Mouse (Mus musculus) heart, adult 2 months (tissue): ENCODE measurements around the gene Palm. TPM values are rescaled to one million over a fixed set of nuclear protein-coding genes. Genes with fewer than 3 reads are reported as not detected.

ENCODE experiments used
- DNase-seq, 2 experiments: peaks; one replicate each; pipeline ENCODE4 v3.0.0; 2021
- H3K27ac ChIP-seq: fragments of 200-600 bp; 2 replicates; pipeline ENCODE4 v1.8.1; 2022
- H3K27me3 ChIP-seq: fragments of 200-500 bp; 2 replicates; pipeline ENCODE4 v1.6.1; 2012; ENCODE audit warnings: mild to moderate bottlenecking, low read length, inconsistent platforms, mixed read lengths; ENCODE audit not compliant: control insufficient read depth, insufficient read depth
- H3K36me3 ChIP-seq: fragments of 200-500 bp; 2 replicates; pipeline ENCODE4 v1.6.1; 2012; ENCODE audit warnings: low read length, inconsistent platforms; ENCODE audit not compliant: control insufficient read depth, insufficient read depth
- H3K4me1 ChIP-seq: fragments of 200-500 bp; 2 replicates; pipeline ENCODE4 v1.6.1; 2011; ENCODE audit warnings: low read length; ENCODE audit not compliant: control insufficient read depth, insufficient read depth
- H3K4me3 ChIP-seq: fragments of 200-600 bp; 2 replicates; pipeline ENCODE4 v1.8.1; 2022
- H3K79me2 ChIP-seq: fragments of 200-500 bp; replicated peaks from 2 replicates; pipeline ENCODE4 v1.6.1; 2012; ENCODE audit warnings: mild to moderate bottlenecking, inconsistent platforms, low read length, moderate library complexity, mixed read lengths; ENCODE audit not compliant: control insufficient read depth, insufficient read depth
- H3K9ac ChIP-seq: fragments of 200-500 bp; 2 replicates; pipeline ENCODE4 v1.6.1; 2012; ENCODE audit warnings: low read depth, mild to moderate bottlenecking, control low read depth, inconsistent platforms, low read length, mixed read lengths
- CTCF ChIP-seq: fragments of 200-600 bp; IDR thresholded peaks from 2 replicates; pipeline ENCODE4 v1.8.1; 2022; ENCODE audit warnings: antibody characterized with exemption, mild to moderate bottlenecking, moderate library complexity
- EP300 ChIP-seq: fragments of 200-500 bp; IDR thresholded peaks from 2 replicates; pipeline ENCODE4 v1.6.1; 2011; ENCODE audit warnings: low read depth, low read length, control low read depth; ENCODE audit not compliant: insufficient read depth
- POLR2A ChIP-seq: fragments of 200-500 bp; IDR thresholded peaks from 2 replicates; pipeline ENCODE4 v1.6.1; 2011; ENCODE audit warnings: mild to moderate bottlenecking, low read depth, low read length, control low read depth; ENCODE audit not compliant: insufficient read depth
- WGBS: fragments of 180-500 bp; shearing (Covaris S2); methylation state at CpG from one replicate; pipeline ENCODE4 v1.1.7; 2018; 5-methylcytosine and 5-hydroxymethylcytosine counted together
- intact Hi-C: fragments of 180-260 bp; cut with DNase I; formaldehyde crosslinking; loops from one replicate; pipeline ENCODE4 v1.15.1; 2025
- polyA plus RNA-seq: library from polyadenylated mRNA; depleted of rRNA; stranded (reverse); fragments of >200 nt; gene quantifications from 2 replicates; pipeline ENCODE4 v1.2.3, GENCODE M21; 2012
- total RNA-seq, 2 experiments: library from RNA; stranded (reverse); gene quantifications; 2 replicates each; pipeline ENCODE4 v1.2.3; 2021

Gene Palm
- total and polyA plus RNA-seq, 3 experiments: 31.4 to 55.6 (median 51.4) TPM

GRCm38 (mm10) chr10:79822372-79822771 lies 29.0 kb downstream of the Palm start:
- intact Hi-C loops: no loop called here
- WGBS: 52% methylated on average over 17 of the region's 17 CpGs
- Histone ChIP-seq H3K4me3 (no peak overlapping the region), H3K79me2 (no peaks in the 10 kb centered on the region), H3K4me1 (peaks cover 5% of the 10 kb centered on the region), H3K36me3 (no peaks in the 10 kb centered on the region), H3K9ac (no peak overlapping the region; the same call in 1 of the 2 replicates), H3K27me3 (no peaks in the 10 kb centered on the region), H3K27ac (no peak overlapping the region)
- DNase-seq: no peak
- TF ChIP-seq CTCF: no peak
- no peak for TF ChIP-seq POLR2A
- TF ChIP-seq EP300: no peak

DNA sequence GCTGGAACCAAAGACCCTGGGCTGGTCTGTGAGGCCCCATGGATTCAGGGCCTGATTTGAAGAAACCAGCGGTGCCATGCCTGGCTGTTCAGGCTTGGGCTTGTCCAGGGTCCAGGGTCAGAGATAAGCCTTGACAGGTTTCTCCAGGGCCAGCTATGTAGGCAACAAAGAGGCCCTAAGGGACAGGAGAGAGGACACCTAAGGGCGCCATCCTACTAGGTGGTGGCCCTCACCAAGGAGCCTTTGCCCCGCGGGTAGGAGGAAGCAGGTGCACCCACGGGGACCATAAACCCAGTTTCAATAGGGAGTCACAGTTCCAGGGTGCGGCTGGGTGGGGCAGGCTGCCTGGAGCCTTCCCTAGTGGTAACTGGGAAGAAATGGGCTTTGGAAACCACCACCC lies 29.6 kb downstream of the Palm start:
- Histone ChIP-seq H3K36me3 (no peaks in the 10 kb centered on the region), H3K4me3 (no peak overlapping the region), H3K27me3 (no peaks in the 10 kb centered on the region), H3K9ac (no peak overlapping the region), H3K79me2 (no peaks in the 10 kb centered on the region), H3K27ac (no peak overlapping the region), H3K4me1 (peaks cover 5% of the 10 kb centered on the region)
- DNase-seq: no peak
- no peak for TF ChIP-seq POLR2A
- no peak for TF ChIP-seq CTCF
- TF ChIP-seq EP300: no peak
- WGBS: 75% methylated on average over 6 of the region's 6 CpGs
- intact Hi-C loops: no loop called here

DNA sequence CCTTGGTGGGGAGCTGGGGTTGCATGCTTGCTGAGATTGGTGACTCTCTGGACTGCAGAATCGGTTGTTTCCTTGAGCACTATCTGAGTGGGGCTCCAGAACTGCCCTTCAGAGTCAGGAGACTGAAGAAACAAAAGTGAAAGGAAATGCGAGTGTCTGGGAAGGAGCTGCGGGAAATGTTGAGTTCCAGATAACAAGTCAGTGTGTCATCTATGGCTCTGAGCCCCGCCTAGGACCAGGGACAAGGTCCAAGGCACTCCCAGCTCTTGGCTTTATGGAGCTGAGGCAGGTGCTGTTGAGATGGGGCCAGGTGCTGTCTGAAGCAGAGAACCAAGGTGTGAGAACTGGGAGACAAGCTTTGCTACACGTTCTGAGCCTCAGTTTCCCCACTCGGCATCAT lies 31.0 kb downstream of the Palm start:
- no peak overlapping the region for H3K9ac ChIP-seq
- H3K79me2 ChIP-seq: no peaks in the 10 kb centered on the region
- H3K36me3 ChIP-seq: no peaks in the 10 kb centered on the region
- intact Hi-C loops: no loop called here
- H3K27me3 ChIP-seq: no peaks in the 10 kb centered on the region
- no peak for TF ChIP-seq EP300
- TF ChIP-seq CTCF: no peak
- no peak for TF ChIP-seq POLR2A
- peak overlapping the region; percentile 57; the same call in 1 of the 2 replicates for H3K27ac ChIP-seq
- H3K4me3 ChIP-seq: no peak overlapping the region
- peaks cover 5% of the 10 kb centered on the region for H3K4me1 ChIP-seq
- peak; percentile 26 to 38 for DNase-seq
- WGBS: 31% methylated on average over 6 of the region's 6 CpGs

DNA sequence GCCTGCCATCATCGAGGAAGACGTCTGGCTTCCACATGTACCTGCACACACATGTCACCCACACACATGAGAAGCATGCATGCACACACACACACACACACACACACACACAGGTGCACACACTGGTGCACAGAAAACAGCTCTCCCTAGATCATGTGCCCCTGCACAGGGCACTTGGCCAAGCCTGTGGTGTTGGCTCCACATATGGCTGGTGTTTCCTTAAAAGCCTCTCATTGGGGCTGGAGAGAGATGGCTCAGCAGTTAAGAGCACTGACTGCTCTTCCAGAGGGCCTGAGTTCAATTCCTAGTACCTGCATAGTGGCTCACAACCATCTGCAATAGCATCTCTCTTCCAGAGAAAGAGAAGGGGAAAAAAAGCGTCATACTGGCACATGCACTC lies 38.2 kb downstream of the Palm start:
- TF ChIP-seq EP300 (no peak), CTCF (no peak), POLR2A (no peak)
- 90% methylated on average over 3 of the region's 3 CpGs for WGBS

DNA sequence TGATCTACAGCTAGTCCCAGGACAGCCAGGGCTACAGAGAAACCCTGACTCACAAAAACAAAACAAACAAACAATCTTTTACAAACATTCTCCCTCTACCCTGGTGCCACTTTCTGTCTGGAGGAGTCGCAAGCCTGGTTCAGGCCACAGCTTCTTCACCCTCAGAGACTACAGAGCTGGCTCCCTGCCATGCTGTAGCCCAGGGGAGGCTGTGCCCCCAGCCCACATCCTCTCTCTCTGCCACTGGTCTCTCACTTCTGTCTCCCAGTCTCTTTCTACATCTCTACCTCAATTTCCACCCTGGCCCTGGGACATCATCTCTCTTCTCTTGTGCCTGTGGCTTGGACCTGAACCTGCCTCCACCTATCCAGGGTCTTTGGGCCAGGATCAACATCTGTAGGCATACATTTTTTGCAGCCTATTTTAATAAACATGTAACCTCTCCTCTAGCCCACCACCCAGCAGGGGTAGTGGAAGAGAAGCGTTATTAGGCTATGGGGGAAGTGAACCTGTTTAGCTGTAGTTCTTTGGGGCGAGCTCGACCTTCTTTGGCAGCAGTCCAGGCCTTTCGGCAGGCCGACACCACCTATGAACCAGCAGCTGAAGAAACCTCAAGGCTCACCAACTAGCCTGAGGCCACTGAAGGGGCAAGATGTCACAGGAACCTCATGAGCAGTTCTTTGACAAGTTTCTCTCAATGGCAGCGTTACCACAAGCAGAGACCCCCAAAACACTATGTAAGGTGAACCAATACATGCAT lies 38.8 kb downstream of the Palm start:
- Histone ChIP-seq H3K9ac (no peak overlapping the region), H3K27me3 (no peaks in the 10 kb centered on the region), H3K36me3 (no peaks in the 10 kb centered on the region), H3K4me1 (no peaks in the 10 kb centered on the region; the same call in 1 of the 2 replicates), H3K79me2 (no peaks in the 10 kb centered on the region), H3K27ac (no peak overlapping the region), H3K4me3 (no peak overlapping the region)
- DNase-seq: no peak
- whole genome bisulfite sequencing: 68% methylated on average over 7 of the region's 7 CpGs
- intact Hi-C loops: loop anchor here (5.0 kb wide), 2 partner anchors 35 to 50 kb away; no protein-coding TSS in a partner anchor
- TF ChIP-seq EP300 (no peak), CTCF (no peak), POLR2A (no peak)

More for the DNA sequence above, 38.2 kb downstream of the Palm start:
- Histone ChIP-seq H3K27me3 (no peaks in the 10 kb centered on the region), H3K4me1 (no peaks in the 10 kb centered on the region; the same call in 1 of the 2 replicates), H3K79me2 (no peaks in the 10 kb centered on the region), H3K9ac (no peak overlapping the region), H3K4me3 (no peak overlapping the region), H3K27ac (no peak overlapping the region), H3K36me3 (no peaks in the 10 kb centered on the region)
- intact Hi-C loops: loop anchor here (5.0 kb wide), 2 partner anchors 36 to 51 kb away; no protein-coding TSS in a partner anchor
- DNase-seq: no peak

- Histone ChIP-seq H3K9ac (no peak overlapping the region), H3K4me1 (no peaks in the 10 kb centered on the region; the same call in 1 of the 2 replicates)
Observed at GRCm38 (mm10) chr10:79832786-79833181, 39.4 kb downstream of the Palm start.

More at GRCm38 (mm10) chr10:79832786-79833181, 39.4 kb downstream of the Palm start:
- no peaks in the 10 kb centered on the region for H3K27me3 ChIP-seq
- no peak for DNase-seq
- H3K4me3 ChIP-seq: no peak overlapping the region
- no peaks in the 10 kb centered on the region for H3K79me2 ChIP-seq
- no peak overlapping the region for H3K27ac ChIP-seq
- TF ChIP-seq EP300: no peak
- TF ChIP-seq POLR2A: no peak
- TF ChIP-seq CTCF: no peak
- intact Hi-C loops: loop anchor here (5.0 kb wide), 2 partner anchors 35 to 50 kb away; no protein-coding TSS in a partner anchor
- WGBS: 76% methylated on average over 9 of the region's 9 CpGs
- H3K36me3 ChIP-seq: no peaks in the 10 kb centered on the region
